Mouse (Mus musculus): ENCODE data around the gene Kctd19. TPM values are rescaled to one million over a fixed set of nuclear protein-coding genes. Genes with fewer than 3 reads are reported as not detected.

Kctd19 gene
- polyA plus RNA-seq, 1 experiment = not detected

DNA sequence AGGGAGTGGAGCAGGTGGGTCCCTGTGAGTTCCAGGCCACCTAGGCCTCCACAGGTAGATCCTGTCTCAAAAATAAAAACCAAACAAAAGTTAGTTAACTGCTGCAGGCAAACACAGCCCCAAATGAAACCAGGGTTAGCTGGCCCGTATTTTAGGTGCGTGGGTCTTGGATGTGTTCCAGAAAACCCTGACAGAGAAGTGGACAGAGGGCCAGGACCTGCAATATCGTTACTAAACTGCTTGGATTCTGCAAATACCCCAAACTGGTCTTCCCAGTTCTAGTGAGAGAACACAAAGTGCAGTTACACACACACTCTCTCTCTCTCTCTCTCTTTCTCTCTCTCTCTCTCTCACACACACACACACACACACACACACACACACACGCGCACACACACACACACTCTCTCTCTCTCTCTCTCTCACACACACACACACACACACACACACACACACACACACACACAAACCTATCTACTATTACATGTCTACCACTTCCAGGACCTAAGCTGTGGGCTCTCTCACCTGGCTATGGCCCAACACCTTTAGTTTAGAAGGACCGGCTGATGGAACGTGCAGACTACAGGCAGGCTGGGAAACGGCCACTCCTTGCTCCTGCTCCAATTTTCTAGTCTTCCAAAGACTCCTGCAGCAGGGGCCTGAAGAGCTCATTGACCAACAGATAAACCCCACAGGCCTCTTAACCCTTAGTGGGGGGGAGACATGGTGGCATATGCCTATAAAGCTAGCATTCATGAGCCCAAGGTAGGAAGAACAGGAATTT, 69.3 kb downstream of the Kctd19 start:
- TF ChIP-seq GATA1 (IDR thresholded peaks at IDR 0.05; ENCODE audit: borderline replicate concordance, low read length) (no peak), FLI1 (IDR thresholded peaks at IDR 0.05; ENCODE audit: low read length) (no peak)
- Histone ChIP-seq H3K36me3 (replicated peaks; ENCODE audit: low read length) (peaks cover 54% of the 10 kb centered on the region), H3K4me3 (replicated peaks) (peak overlapping the region; percentile 98), H3K27me3 (replicated peaks) (peaks cover 6% of the 10 kb centered on the region), H3K4me1 (peaks cover 88% of the 10 kb centered on the region), H3K9me3 (no peaks in the 10 kb centered on the region)

DNA sequence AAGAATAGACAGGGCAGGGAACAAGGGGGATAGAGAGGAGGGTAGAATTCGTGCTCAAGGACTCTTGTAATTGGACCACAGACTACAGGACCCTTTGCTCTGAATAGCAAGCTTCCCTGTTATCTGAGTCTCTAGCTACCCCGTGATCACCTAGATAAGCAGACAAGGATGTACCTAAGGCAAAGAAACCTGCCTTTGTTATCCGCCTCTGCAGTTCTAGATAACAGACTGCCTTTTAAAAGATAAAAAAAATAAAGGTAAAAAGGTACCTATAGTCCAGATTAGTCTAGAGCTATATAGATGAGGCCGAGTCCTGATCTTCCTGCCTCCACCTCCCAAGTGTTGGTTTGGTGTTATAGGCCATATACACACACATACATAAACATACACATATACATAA, 70.5 kb downstream of the Kctd19 start:
- Histone ChIP-seq H3K4me3 (replicated peaks) (peak overlapping the region; percentile 80), H3K36me3 (replicated peaks; ENCODE audit: low read length) (peaks cover 66% of the 10 kb centered on the region), H3K4me1 (peaks cover 91% of the 10 kb centered on the region), H3K27me3 (replicated peaks) (no peaks in the 10 kb centered on the region), H3K9me3 (no peaks in the 10 kb centered on the region)
- TF ChIP-seq GATA1 (IDR thresholded peaks at IDR 0.05; ENCODE audit: borderline replicate concordance, low read length) = no peak
- TF ChIP-seq FLI1 (IDR thresholded peaks at IDR 0.05; ENCODE audit: low read length) = no peak

- Histone ChIP-seq H3K36me3 (replicated peaks; ENCODE audit: low read length) (peaks cover 79% of the 10 kb centered on the region), H3K27me3 (replicated peaks) (no peaks in the 10 kb centered on the region), H3K9me3 (no peaks in the 10 kb centered on the region), H3K4me1 (peaks cover 100% of the 10 kb centered on the region), H3K4me3 (replicated peaks) (peak overlapping the region; percentile 76)
- TF ChIP-seq GATA1 (IDR thresholded peaks at IDR 0.05; ENCODE audit: borderline replicate concordance, low read length) (no peak), FLI1 (IDR thresholded peaks at IDR 0.05; ENCODE audit: low read length) (no peak)
Observed at GRCm38 (mm10) chr8:105341399-105341798, 71.9 kb downstream of the Kctd19 start.

- Histone ChIP-seq H3K36me3 (replicated peaks; ENCODE audit: low read length) (peaks cover 90% of the 10 kb centered on the region), H3K4me3 (replicated peaks) (peak overlapping the region; percentile 83), H3K4me1 (peaks cover 99% of the 10 kb centered on the region), H3K9me3 (no peaks in the 10 kb centered on the region), H3K27me3 (replicated peaks) (no peaks in the 10 kb centered on the region)
- TF ChIP-seq GATA1 (IDR thresholded peaks at IDR 0.05; ENCODE audit: borderline replicate concordance, low read length) (no peak), FLI1 (IDR thresholded peaks at IDR 0.05; ENCODE audit: low read length) (no peak)
Observed at GRCm38 (mm10) chr8:105339886-105340635, 73.2 kb downstream of the Kctd19 start.

DNA sequence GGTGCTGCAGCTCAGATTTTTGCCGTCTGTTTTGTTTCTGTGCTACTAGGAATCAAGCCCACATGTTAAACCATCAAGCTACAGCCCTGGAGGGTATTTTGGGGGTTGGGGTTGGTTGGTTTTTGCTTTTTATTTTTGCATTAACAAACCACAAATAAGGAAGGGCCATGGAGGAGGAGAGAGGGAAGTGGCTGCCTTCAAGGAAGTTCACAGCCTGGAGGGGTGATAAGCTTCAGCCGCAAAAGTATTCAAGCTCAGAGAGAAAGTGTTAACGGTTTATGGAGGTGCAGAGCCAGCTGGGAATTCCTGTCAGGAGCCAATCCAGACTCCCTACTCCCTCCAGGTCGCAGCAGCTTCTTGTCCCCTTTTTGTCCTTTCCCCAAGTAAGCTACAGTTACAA, 74.3 kb downstream of the Kctd19 start:
- Histone ChIP-seq H3K27me3 (replicated peaks) (no peaks in the 10 kb centered on the region), H3K9me3 (no peaks in the 10 kb centered on the region), H3K36me3 (replicated peaks; ENCODE audit: low read length) (peaks cover 92% of the 10 kb centered on the region), H3K4me1 (peaks cover 95% of the 10 kb centered on the region), H3K4me3 (replicated peaks) (peak overlapping the region; percentile 83)
- TF ChIP-seq GATA1 (IDR thresholded peaks at IDR 0.05; ENCODE audit: borderline replicate concordance, low read length) (no peak; the same call in 2 of the 3 replicates), FLI1 (IDR thresholded peaks at IDR 0.05; ENCODE audit: low read length) (no peak)

GRCm38 (mm10) chr8:105336373-105337130, 76.8 kb downstream of the Kctd19 start:
- Histone ChIP-seq H3K36me3 (replicated peaks; ENCODE audit: low read length) (peaks cover 97% of the 10 kb centered on the region), H3K4me1 (peaks cover 91% of the 10 kb centered on the region), H3K27me3 (replicated peaks) (no peaks in the 10 kb centered on the region), H3K9me3 (no peaks in the 10 kb centered on the region), H3K4me3 (replicated peaks) (peak overlapping the region; percentile 4)
- TF ChIP-seq FLI1 (IDR thresholded peaks at IDR 0.05; ENCODE audit: low read length) = no peak
- no peak for TF ChIP-seq GATA1 (IDR thresholded peaks at IDR 0.05; ENCODE audit: borderline replicate concordance, low read length)

Other genes with a start within 250 kb of the Kctd19 start
- 2.1 and 15.3 TPM in 2 replicates for gene Cbfb, start 242.8 kb downstream of the Kctd19 start, polyA plus RNA-seq (2012; ENCODE audit: insufficient read depth, low replicate concordance)
- gene D230025D16Rik, start 188.4 kb downstream of the Kctd19 start, polyA plus RNA-seq (2012; ENCODE audit: insufficient read depth, low replicate concordance) = 1.4 and 2.1 TPM in 2 replicates
- 4.9 and 14.6 TPM in 2 replicates for gene B3gnt9, start 158.3 kb downstream of the Kctd19 start, polyA plus RNA-seq (2012; ENCODE audit: insufficient read depth, low replicate concordance)
- gene Tradd, start 148.9 kb downstream of the Kctd19 start, polyA plus RNA-seq (2012; ENCODE audit: insufficient read depth, low replicate concordance) = 32.6 and 35.8 TPM in 2 replicates
- gene Fbxl8, start 148.9 kb downstream of the Kctd19 start, polyA plus RNA-seq (2012; ENCODE audit: insufficient read depth, low replicate concordance) = 6.2 and 8.9 TPM in 2 replicates
- 0.73 TPM in 1 of 2 replicates, not detected in the other for gene Hsf4, start 143.7 kb downstream of the Kctd19 start, polyA plus RNA-seq (2012; ENCODE audit: insufficient read depth, low replicate concordance)
- gene Nol3, start 137.4 kb downstream of the Kctd19 start, polyA plus RNA-seq (2012; ENCODE audit: insufficient read depth, low replicate concordance) = 0.41 TPM in 1 of 2 replicates, not detected in the other
- 1.6 and 1.8 TPM in 2 replicates for gene 4931428F04Rik, start 123.6 kb downstream of the Kctd19 start, polyA plus RNA-seq (2012; ENCODE audit: insufficient read depth, low replicate concordance)
- 76.3 and 141 TPM in 2 replicates for gene Exoc3l, start 117.4 kb downstream of the Kctd19 start, polyA plus RNA-seq (2012; ENCODE audit: insufficient read depth, low replicate concordance)
- 39.4 and 41.2 TPM in 2 replicates for gene E2f4, start 115.8 kb downstream of the Kctd19 start, polyA plus RNA-seq (2012; ENCODE audit: insufficient read depth, low replicate concordance)
- 0.63 TPM in 1 of 2 replicates, not detected in the other for gene Elmo3, start 107.9 kb downstream of the Kctd19 start, polyA plus RNA-seq (2012; ENCODE audit: insufficient read depth, low replicate concordance)
- 13.0 and 15.5 TPM in 2 replicates for gene Lrrc29, start 87.2 kb downstream of the Kctd19 start, polyA plus RNA-seq (2012; ENCODE audit: insufficient read depth, low replicate concordance)
- gene Tmem208, start 87.1 kb downstream of the Kctd19 start, polyA plus RNA-seq (2012; ENCODE audit: insufficient read depth, low replicate concordance) = 61.6 and 71.6 TPM in 2 replicates
- 78.6 and 155 TPM in 2 replicates for gene Fhod1, start 65.5 kb downstream of the Kctd19 start, polyA plus RNA-seq (2012; ENCODE audit: insufficient read depth, low replicate concordance)
- 4.1 and 16.4 TPM in 2 replicates for gene Slc9a5, start 64.7 kb downstream of the Kctd19 start, polyA plus RNA-seq (2012; ENCODE audit: insufficient read depth, low replicate concordance)
- 0.02 TPM in 1 of 2 replicates, not detected in the other for gene Plekhg4, start 40.2 kb downstream of the Kctd19 start, polyA plus RNA-seq (2012; ENCODE audit: insufficient read depth, low replicate concordance)
- not detected in 2 replicates for gene Lrrc36, start 69 bp upstream of the Kctd19 start, polyA plus RNA-seq (2012; ENCODE audit: insufficient read depth, low replicate concordance)
- gene Tppp3, start 58.0 kb upstream of the Kctd19 start, polyA plus RNA-seq (2012; ENCODE audit: insufficient read depth, low replicate concordance) = 2.5 and 3.3 TPM in 2 replicates
- gene Zdhhc1, start 83.4 kb upstream of the Kctd19 start, polyA plus RNA-seq (2012; ENCODE audit: insufficient read depth, low replicate concordance) = 5.4 and 9.0 TPM in 2 replicates
- 0.12 TPM in 1 of 2 replicates, not detected in the other for gene Hsd11b2, start 105.3 kb upstream of the Kctd19 start, polyA plus RNA-seq (2012; ENCODE audit: insufficient read depth, low replicate concordance)
- 19.8 and 57.3 TPM in 2 replicates for gene Atp6v0d1, start 152.5 kb upstream of the Kctd19 start, polyA plus RNA-seq (2012; ENCODE audit: insufficient read depth, low replicate concordance)
- 19.3 and 27.7 TPM in 2 replicates for gene Ripor1, start 191.8 kb upstream of the Kctd19 start, polyA plus RNA-seq (2012; ENCODE audit: insufficient read depth, low replicate concordance)
- gene Ctcf, start 223.1 kb upstream of the Kctd19 start, polyA plus RNA-seq (2012; ENCODE audit: insufficient read depth, low replicate concordance) = 18.1 and 68.4 TPM in 2 replicates
- gene Agrp, start 223.9 kb upstream of the Kctd19 start, polyA plus RNA-seq (2012; ENCODE audit: insufficient read depth, low replicate concordance) = not detected in 2 replicates